Mouse (Mus musculus): Measurements from ENCODE around the gene Chil1.

Chil1 gene

DNA sequence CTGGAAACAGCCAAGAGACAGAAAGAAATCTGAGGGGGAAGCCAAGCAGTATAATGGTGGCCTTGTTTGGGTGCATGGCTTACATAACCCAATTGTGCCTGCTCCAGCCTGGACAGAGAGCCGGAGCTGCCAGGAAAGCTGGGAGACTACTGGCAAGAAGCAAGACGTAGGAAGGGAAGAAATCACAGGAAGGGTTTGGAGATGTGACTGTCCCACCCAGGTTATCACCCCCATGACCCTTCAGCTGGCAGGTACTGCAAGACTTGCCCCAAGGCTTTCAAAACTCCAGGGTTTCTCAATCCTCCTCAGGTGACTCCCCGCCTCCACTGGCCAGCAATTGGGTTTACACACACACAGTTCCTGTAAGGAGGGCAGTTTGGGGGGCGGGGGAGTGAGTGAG is at the start of gene Chil1:
Gene Chil1 (plus strand): TSS at position 152 of the 400 bp plus-strand sequence.
- no peak for DNase-seq (ENCODE audit: low read depth, low spot score)

DNA sequence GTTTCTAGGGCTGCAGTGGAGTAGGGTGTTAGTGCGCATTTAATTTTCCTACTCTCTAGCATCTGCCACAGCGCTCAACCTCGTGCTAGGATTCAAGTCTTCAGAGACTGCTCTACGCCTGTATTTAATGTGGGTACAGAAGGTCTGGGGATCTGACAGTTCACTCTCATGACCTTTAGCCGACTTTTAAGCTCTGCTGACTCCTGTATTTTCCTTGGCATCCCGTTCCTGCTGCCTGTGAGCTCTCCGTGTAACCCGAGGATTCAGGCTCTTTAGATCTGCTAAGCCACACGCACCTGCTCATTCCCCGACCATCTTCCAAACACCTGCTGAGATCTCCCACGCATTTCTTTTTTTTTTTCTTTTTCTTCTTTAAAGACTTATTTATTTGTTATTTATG is 48.7 kb upstream of the Chil1 start:
- DNase-seq (ENCODE audit: low read depth, low spot score): no peak

DNA sequence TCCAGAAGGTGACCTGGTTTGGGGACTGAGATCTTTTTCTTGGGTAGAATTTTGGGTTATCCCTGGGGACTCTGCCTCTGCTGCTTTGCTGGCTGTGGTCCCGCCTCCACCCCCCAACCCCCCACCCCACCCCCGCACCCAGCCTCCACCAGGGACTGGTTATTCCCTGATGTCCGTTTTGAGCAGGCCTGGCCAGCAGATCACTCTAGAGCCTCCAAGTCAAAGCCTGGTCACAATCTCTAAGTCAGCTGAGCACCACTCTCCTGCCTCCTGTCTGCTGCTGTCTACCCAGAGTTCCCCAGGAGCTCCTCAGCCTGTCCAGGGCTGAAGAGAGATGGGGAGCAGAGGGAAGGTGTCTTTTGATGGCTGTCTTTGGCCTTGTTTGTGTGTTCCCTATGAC is 45.6 kb upstream of the Chil1 start:
- DNase-seq (ENCODE audit: low read depth, low spot score): no peak

DNA sequence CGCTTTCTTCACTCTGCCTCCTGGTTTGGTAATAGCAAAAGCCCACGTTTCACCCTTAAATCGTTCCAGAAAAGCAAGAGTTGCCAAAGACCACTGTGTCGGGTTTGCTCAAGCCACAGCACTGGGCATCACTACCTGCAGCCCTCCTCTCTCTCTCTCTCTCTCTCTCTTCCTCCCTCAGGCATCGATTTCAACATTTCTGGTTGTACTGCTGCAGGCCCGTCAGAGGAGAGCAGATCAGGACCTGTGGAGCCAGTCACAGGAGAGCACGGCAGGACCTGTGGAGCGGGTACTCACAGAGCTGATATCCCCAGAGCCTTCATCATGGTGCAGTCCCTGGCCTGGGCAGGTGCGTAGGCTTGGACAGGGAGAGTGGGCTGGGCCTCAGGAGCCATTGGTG is 43.6 kb upstream of the Chil1 start:
- no peak for DNase-seq (ENCODE audit: low read depth, low spot score)

DNA sequence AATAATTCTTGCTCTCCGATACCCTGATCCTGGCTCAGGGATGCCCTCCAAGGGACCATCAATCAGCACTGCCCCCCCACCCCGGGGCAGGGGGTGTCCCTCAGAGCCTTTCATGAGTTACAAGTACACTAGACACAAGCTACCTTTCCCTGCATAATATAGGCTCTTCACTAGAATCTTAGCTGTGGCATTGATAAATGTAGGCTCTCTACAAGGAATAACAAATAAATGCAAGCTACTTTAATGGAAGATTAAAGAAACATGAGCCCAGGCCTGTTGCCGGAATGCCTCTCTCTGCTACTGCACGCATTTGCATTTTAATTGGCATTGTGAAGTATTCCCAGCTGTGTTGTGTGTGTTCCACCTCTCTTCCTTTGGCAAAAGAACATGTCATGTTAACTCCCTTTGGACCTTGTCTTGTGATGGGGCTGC is 39.6 kb upstream of the Chil1 start:
- DNase-seq (ENCODE audit: low read depth, low spot score): peak; percentile 33

DNA sequence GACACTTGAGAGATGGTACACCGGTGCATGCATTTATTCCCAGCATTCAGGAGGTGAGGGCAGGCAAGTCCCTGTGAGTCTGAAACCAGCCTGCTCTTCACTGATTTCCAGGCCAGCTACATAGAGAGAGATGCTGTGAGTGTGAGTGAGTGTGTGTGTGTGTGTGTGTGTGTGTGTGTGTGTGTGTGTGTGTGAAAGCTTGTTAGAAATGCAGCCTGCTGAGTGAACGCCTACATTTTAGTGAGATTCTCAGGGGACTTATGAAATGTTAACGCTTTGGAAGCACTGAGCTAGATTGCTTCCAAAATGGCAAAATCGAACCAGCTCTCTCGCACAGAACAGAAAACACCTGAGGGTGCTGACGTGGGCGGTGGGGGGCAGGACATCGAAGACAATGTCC is 35.9 kb upstream of the Chil1 start:
- no peak for DNase-seq (ENCODE audit: low read depth, low spot score)

DNA sequence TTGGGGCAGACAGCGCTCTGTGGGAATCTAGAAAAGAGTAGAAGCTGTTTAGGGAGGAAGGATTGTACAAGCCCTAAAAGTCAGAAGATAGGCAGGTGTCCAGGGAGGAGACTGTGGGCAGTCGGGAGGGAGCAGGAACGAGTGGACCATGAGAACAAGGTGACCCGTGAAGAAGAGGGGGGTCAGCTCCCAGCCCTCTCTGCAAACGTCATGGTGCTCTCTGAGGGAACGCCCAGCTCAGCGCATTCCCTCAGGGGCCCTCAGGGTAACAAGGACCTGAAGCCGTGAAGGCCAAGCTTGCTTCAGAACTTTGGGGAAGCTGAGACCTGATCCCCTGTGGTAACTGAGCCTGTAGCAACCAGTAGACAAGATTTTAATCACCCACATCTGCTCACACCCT is 31.9 kb upstream of the Chil1 start:
- no peak for DNase-seq (ENCODE audit: low read depth, low spot score)

DNA sequence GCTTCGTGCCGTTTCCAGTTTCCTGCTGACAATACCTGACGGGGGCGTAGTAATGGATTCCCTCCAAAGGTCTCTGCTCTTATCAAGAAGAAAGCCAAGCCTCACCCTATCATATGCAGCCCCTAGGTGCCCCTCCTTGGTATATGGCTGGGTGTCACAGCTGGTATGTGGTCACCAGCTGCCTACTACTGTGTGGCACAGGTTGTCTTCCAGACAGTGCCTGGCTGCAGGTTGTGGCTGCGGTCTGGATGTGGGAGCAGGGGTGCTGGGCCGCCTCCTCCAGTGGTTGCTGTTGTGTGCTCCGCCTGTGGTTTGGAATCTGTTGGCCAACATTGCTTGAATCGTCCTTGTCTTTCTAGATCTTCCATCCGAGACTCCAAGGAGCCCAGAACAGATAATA is 31.2 kb upstream of the Chil1 start:
- DNase-seq (ENCODE audit: low read depth, low spot score): no peak

DNA sequence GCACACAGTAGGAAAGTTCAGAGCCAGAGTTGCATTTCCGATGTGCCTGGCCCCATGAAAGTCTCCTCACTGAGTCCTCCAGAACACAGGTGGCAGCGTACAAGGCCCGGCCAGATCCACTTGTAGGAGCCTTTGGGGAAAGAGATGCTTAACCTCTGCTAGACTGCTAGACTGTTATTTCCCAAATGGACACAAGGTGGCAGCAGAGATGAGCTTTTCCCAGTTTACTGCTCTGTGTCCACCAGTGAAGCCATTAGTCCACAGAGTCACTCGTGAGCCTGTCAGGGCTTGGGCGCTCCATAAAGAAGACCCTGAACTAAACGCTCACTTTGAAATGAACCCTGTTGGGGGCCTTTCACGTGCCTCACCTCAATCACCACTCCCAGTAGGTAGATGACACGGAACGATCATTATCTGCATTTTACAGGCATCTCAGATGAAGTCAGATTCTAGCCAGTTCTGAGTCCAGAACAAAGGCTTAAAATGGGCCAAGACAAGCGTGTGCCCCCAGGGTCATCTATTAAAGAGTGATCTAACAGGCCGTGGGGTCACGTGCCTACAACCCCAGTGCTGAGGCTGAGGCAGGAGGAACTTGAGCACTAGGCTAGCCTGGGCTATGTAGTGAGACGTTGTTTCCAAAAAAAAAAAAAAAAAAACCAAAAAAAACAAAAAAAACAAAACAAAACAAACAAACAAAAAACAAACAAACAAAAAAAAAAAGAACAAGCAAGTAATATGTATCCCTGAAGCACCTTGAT is 30.1 kb upstream of the Chil1 start:
- peak; percentile 91 for DNase-seq (ENCODE audit: low read depth, low spot score)

DNA sequence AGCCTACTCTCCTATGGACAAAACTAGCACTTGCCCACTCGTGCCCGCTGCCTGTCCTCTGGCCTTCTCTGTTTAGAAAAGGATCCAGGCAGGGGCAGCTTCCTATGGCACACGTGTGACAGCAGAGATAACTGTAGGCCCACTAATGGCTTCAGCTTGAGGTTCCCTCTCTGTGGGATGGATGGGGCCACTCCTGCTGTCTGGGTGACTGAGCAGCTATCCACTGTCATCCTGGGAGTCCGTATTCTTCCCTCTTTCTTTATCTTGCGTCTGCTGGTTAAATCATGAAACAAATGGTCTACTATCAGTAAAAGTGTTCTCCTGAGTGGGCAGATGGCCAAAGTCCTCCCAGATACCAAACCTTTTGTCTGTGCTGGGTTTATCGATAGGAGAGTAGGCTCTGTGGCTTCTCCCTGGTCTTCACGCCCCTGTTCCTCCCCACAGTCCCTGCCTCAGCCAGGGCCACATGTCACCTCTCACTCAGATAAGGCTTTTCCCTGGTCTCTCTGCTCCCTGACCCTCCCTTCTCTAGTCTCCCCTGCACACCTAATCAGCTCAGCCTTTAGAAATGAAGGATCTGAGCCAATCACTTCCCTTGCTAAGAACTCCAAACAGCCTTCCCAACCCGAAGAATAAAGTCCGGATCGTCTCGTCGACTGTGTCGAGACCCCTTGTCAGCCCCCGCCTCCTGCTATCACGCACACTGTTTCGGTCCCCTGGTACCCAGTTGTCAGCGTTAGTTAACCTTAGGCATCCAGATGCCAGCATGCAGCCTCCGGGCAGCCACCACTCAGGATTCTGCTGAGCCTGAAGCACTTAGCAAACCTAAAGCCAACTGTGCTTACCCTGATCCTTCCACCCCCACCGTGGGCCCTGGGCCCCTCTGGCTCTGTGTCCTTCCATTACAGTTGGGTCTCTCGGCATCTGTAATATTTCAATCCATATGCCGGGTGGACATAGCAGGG is 29.1 kb upstream of the Chil1 start:
- no peak for DNase-seq (ENCODE audit: low read depth, low spot score)

DNA sequence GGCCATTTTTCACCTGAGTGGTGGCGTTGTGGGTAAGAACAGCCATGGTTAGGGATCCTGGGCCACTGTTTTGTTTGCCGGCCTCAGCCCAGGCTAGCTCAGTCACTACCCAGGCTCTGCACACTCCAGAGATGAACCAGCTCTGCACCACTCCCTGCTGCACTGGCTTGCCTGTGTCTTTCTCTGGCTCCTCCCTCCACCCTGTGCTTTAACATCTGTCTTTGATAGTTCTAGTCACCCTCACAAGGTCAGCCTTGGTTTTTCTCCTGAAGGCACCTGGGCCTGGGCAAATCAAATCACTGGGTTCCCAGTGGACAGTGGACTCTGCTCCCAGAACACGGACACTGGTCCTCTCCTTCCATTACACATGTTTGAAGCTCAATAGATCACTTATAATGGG is 27.9 kb upstream of the Chil1 start:
- DNase-seq (ENCODE audit: low read depth, low spot score): no peak

DNA sequence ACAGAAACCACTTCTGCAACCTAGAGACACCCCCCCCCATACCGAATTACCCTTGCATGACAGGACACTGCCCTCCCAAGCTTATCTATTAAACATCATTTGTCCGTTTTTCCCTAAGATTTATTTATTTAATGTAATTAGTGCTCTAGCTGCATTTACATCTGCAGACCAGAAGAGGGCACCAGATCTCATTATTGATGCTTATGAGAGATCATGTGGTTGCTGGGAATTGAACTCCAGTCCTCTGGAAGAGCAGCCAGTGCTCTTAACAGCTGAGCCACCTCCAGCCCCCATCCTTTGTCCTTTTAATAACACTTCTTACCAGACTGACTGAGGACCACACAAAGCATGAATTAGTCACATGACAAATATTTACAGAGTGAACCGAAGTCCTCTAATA is 27.3 kb upstream of the Chil1 start:
- DNase-seq (ENCODE audit: low read depth, low spot score): no peak

DNA sequence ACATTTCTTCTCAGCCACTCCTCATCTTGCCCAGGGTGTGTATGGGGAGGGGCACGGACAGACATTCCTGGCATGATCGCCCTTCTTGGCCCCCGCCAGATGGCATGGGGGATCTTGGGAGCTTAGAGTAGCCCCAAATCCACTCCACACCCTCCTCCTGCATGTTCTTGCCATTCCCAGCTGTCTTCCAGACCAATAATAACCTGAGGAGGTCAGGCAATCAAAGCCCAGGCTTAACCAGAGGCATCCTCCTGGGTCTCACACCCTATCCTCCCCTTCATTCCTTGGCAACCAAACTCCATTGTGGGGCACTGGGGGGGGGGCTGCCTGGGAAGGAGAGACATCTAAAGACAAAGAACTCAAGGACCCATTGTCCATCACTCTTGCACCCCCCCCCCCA is 21.6 kb upstream of the Chil1 start:
- DNase-seq (ENCODE audit: low read depth, low spot score): no peak

DNA sequence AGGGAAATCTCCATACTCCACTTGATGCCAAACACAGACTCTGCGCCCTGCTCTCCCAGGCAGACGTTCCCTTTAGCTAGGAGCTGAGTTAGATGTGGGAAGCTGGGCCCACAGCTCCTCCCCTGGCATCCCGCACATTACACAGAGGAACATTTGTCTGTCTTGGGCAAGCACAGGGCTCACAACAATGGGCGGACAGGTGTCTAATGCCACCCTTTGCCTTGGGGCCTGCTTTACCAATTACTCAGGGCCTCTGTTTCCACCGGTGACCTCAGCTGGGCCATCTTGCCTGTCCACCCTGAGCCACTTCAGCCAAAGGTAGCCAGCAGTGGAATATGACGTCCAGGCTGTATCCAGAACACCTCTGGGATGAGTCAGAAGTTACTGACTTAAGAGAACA is 20.6 kb upstream of the Chil1 start:
- DNase-seq (ENCODE audit: low read depth, low spot score): no peak

DNA sequence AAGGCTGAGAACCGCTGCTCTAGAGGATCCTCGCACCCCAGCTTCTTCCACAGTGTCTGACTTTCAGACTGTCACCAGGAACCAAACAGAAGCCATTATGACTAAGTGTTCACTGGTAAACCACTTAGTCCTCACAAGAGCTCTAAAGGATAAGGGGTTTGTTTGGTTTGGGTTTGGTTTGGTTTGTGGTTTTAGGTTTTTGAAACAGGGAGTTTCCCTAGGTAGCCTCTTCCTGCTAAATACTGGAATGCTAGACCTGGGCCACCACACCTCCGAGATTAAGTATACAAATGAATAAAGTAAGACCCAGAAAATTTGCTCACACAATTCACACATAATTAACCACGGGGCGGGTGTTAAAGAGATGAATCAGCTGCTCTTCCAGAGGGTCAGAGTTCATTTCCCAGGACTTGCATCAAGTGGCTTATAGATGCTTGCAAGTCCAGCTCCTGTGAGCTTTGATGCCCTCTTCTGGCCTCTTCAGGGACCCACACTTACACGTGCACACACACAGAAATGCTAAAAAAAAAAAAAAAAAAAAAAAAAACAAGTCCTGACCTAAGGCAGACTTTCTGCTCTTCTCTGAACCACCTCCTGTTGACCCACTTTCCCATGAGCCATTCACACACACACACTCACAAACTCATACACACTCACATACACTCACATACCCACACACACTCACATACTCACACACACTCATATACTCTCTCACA is 19.3 kb upstream of the Chil1 start:
- no peak for DNase-seq (ENCODE audit: low read depth, low spot score)

DNA sequence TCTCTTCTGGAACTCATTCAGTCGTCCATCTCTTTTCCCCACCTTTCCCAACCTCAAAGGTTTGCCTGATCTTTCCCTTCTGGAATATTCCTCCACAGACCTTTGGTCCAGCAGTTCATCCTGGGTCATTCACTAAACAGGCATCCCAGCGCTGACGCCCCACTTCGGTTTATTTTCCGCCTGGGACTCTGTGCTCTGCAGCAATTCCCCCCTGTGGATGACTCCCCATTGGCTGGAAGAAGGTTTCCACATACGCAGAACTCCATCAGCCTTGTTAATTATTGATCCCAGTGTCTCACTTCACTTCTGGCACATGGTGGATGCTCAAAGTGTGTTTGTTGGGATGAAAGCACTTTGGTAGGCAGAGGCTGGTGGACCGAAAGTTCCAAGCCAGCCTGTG is 18.5 kb upstream of the Chil1 start:
- DNase-seq (ENCODE audit: low read depth, low spot score): no peak

DNA sequence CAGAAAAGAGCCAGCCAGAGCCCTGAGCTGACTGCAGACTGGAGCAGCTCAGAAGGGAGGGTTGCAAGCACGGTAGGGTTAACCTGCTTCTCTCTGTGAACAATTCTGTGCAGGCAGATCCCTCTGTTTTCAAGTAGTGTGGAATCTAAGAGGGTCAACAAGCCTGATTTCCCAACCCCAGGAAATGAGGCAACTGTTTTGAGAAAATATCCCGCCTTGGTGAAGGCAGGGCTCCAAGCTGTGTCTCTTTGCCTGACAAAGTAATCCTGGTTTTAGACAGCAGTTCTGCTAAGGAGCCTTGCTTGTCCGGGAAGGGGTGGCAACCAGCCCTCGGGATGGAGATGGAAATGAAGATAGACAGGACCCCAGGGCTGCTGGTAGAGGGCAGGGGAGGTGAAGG is 17.5 kb upstream of the Chil1 start:
- DNase-seq (ENCODE audit: low read depth, low spot score): no peak

DNA sequence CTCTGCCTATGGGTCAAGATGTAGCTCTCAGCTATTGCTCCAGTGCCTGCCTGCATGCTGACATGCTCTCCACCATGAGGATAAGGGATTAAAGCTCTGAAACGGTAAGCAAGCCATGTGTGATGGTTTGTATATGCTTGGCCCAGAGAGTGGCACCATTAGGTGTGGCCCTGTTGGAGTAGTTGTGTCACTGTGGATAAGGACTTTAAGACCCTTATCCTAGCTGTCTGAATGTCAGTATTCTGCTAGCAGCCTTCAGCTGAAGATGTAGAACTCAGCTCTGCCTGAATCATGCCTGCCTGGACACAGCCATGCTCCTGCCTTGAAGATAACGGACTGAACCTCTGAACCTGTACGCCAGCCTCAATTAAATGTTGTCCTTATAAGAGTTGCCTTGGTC is 15.4 kb upstream of the Chil1 start:
- no peak for DNase-seq (ENCODE audit: low read depth, low spot score)

DNA sequence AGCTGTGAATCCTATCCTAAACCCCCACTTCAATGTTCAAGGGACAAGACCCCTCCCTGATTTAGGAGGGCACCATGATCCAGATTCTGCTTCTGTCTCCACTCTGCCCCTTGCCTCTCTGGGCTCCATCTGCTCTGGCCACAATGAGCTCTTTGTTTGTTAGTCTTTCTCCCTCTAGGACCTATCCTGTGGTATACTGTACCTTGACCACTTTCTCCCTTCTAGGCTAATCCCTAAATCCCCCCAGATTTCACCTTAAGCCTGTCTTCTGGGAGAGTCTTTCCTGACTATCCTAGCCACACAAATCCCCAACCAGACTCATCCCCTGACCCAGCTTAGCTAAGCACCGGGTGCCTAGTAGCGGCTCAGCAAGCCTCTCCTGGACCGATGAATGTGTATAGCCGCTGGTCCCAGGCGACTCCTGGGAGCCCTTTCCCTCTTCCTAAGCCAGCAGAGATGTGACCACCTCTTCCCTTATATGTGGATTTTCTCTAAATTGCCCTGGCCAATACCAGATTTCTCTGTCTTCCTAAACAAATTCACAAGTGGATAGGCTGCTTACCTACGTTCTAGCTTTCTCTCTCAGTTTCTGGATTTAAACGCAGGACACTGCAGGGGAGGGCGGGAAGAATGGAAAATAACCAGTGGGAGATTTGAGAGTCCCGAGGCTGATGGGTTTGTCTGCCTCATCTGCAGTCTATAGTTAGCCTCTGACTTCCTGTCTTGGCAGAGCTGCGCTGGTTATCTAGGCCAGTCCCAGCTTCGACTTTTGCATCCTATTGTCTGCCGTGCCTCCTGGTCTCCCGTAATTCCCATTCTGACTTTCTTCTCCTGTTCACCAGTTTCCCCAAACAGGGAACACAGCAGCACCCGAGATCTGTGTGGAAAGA is 14.3 kb upstream of the Chil1 start:
- no peak for DNase-seq (ENCODE audit: low read depth, low spot score)

DNA sequence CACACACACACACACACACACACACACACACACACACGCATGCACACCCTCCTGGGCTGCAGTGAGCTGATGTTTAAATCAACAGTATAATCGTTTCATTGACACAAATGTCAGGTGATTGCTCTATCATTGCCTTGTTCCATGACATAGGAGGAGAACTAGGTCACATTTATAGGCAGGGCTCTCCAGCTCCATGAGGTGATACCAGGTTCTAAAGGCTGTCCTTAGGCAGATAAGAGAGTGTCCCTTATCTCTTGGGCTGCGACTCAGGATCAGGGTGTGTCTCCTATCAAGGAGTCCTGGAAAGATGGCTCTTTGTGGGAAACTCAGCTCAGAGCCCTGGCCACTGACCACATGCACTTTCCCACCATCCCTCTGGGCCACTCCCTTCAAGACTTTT is 13.4 kb upstream of the Chil1 start:
- no peak for DNase-seq (ENCODE audit: low read depth, low spot score)

DNA sequence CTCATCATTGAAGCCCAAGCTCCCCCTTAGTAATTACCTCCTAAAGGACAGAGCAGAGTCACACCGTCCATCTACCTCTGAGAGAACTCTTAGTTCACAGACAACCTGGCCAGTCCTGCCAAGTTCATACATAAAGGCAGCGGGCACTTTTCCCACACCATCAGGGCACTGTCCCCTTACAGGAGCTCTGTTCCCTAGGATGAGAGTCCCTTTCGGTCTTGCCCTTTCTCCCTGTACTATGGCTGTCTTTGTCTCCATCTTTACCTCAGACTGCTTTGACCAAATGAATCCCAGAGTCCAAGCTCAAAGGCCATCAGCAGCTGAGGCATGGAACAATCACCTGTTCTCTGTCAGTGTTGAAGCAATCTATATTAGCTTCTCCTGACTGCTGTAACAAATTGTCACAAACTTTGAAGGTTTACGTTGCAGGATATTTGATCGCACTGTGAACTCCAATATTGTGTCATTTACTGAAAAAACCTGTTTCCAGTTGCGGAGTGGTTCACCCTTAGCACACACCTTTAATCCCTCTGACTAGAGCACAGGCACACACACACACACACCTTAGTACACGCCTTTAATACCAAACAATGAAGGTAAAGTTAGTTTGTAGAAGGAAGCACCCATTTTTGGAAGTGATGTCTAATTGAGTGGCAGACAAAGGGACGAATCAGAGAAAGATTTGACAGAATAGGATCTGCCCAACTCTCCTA is 12.8 kb upstream of the Chil1 start:
- DNase-seq (ENCODE audit: low read depth, low spot score): no peak

Data from mesoderm, embryonic 11.5 days (tissue).